Mouse (Mus musculus) liver, embryonic 13.5 days (tissue): Measurements from ENCODE around the gene AI597479. TPM values are rescaled to one million over a fixed set of nuclear protein-coding genes. Genes with fewer than 3 reads are reported as not detected.
"Not testable (repeated sequence)": the region's sequence is repeated elsewhere in the genome, so short reads cannot be mapped to it uniquely, and the experiment has no call there.

Source experiments
- ATAC-seq: fragments of 200-750 bp; cut with Nextera tagmentation; 2 replicates; pipeline ENCODE4 v1.8.0; 2017; ENCODE audit warnings: low read depth, mild to moderate bottlenecking, moderate number of reproducible peaks, moderate library complexity
- DNase-seq: peaks from one replicate; pipeline ENCODE4 v3.0.0; 2022
- H3K27ac ChIP-seq: fragments of 300-500 bp; sonication (generic); 2 replicates; pipeline ENCODE4 v1.5.1; 2015; ENCODE audit warnings: moderate library complexity, mild to moderate bottlenecking, inconsistent platforms
- H3K27me3 ChIP-seq: fragments of 300-500 bp; sonication (generic); 2 replicates; pipeline ENCODE4 v1.6.1; 2015; ENCODE audit warnings: mild to moderate bottlenecking, inconsistent platforms
- H3K36me3 ChIP-seq: fragments of 300-500 bp; sonication (generic); 2 replicates; pipeline ENCODE4 v1.6.1; 2015; ENCODE audit warnings: mild to moderate bottlenecking, inconsistent platforms
- H3K4me1 ChIP-seq: fragments of 300-500 bp; sonication (generic); replicated peaks from 2 replicates; pipeline ENCODE4 v1.6.1; 2015; ENCODE audit warnings: inconsistent platforms
- H3K4me2 ChIP-seq: fragments of 300-500 bp; sonication (generic); 2 replicates; pipeline ENCODE4 v1.6.1; 2015; ENCODE audit warnings: inconsistent platforms, mild to moderate bottlenecking, moderate library complexity
- H3K4me3 ChIP-seq: fragments of 300-500 bp; sonication (generic); replicated peaks from 2 replicates; pipeline ENCODE4 v1.5.1; 2015; ENCODE audit warnings: mild to moderate bottlenecking, inconsistent platforms
- H3K9ac ChIP-seq: fragments of 300-500 bp; sonication (generic); 2 replicates; pipeline ENCODE4 v1.6.1; 2015; ENCODE audit warnings: mild to moderate bottlenecking, inconsistent platforms
- H3K9me3 ChIP-seq: fragments of 300-500 bp; sonication (generic); replicated peaks from 2 replicates; pipeline ENCODE4 v1.6.1; 2016; ENCODE audit warnings: inconsistent platforms
- WGBS: fragments of 180-500 bp; shearing (Covaris S2); methylation state at CpG from one replicate; pipeline ENCODE4 v1.1.7; 2015; ENCODE audit not compliant: insufficient replicate concordance; 5-methylcytosine and 5-hydroxymethylcytosine counted together
- polyA plus RNA-seq: library from polyadenylated mRNA; unstranded; fragments of >200 nt; fragmentation: Nextera tagmentation; extraction: Ambion mirVana; gene quantifications from 2 replicates; pipeline ENCODE4 v1.2.1, GENCODE M21; 2015

The AI597479 gene
- polyA plus RNA-seq, 1 experiment from 2014 or later, result 9.4 TPM

DNA sequence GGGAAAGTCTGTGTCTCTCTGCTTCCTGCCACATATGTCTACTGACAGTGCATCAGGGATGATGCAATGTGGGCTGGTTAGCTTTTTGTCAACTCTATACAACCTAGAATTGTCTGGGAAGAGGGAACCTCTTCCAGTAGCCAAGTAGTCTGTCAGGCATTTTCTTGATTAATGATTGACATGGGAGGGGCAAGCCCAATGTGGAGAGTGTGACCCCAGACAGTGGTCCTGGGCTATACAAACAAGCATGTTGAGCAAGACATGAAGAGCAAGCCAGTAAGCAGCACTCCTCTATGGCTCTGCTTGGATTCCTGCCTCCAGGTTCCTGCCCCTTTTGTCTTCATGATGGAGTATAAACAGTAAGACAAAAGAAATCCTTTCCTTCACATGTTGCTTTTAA is 28.7 kb downstream of the AI597479 start:
- Histone ChIP-seq H3K27ac (no peak overlapping the region), H3K4me1 (no peaks in the 10 kb centered on the region), H3K4me3 (no peak overlapping the region), H3K4me2 (no peak overlapping the region), H3K27me3 (no peaks in the 10 kb centered on the region), H3K9me3 (no peaks in the 10 kb centered on the region), H3K9ac (no peak overlapping the region), H3K36me3 (no peaks in the 10 kb centered on the region)
- no peak for ATAC-seq
- no peak for DNase-seq

DNA sequence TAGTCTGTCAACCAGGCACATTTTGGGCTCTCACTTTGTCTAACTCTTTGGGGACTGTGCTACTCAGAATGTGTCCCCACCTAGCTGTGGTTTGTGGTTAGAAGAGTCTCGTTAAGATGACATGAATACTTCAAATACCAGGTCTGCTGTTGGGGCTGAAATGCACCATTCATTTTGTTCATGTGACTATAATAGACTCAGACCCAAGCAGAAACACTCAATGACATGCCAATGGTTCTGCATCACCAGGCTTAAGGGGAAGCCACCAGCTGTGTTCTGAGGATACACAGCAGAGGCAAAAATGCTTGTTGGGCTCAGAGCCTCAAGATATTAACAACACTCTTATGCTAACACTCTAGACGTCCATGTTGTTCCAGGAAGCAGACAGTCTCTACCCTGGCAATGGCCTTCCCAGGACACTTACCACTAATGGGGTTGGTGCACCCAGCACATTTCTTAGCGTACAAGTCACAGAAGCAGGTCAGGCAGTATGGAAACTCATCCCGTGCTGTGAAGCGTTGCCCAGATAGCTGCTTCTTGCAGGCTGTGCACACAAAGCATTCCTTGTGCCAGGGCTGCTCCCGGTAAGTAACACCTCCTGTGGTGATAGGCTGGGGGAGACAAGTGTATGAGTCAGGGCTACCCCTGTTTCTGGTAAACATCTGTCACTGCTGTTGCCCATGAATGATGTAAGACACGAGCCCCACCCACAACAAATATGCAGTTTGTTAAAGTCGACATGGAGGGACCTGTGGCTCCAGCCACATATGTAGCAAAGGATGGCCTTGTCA is 29.5 kb downstream of the AI597479 start:
- Histone ChIP-seq H3K4me1 (no peaks in the 10 kb centered on the region), H3K27me3 (no peaks in the 10 kb centered on the region), H3K27ac (no peak overlapping the region), H3K36me3 (no peaks in the 10 kb centered on the region), H3K4me3 (no peak overlapping the region), H3K9me3 (no peaks in the 10 kb centered on the region), H3K9ac (no peak overlapping the region), H3K4me2 (no peak overlapping the region)
- no peak for ATAC-seq
- no peak for DNase-seq
- WGBS, result 50% methylated on average over 8 of the region's 8 CpGs

DNA sequence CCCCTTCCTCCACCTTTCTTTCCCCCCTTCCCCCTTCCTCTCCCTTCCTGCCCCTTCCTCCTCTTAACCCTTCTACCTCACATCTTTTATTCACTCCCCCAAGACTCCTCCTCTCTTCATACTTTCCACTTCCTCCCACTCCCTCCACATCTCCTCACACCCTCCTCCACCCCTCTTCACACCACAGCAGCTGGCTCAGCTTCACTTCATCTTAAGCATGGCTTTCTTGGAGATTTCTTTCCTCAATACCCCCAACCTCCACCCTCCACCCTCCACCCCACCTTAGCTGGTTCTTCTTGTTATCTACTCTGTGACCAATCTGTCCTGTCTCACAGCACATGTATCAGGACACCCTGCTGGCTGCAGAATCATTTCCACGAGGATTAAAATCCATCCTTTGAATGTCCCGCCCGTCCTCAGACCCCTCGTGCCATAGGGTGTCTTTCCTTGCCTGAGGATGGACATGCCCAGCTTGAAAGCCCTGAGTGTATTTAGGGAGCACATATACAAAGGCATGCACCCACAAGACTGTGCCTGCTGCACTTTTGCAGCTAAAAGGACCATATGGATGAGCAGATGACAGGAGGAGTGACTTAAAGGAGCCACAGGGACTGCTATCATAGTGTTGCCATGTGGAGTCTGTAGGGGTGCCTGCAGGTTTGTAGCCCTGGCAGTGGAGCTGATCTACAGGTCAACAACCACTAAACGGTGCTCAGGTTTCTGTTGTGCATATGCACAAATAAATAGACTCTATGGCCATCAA is 31.9 kb downstream of the AI597479 start:
- Histone ChIP-seq H3K27ac (no peak overlapping the region), H3K9ac (no peak overlapping the region), H3K27me3 (no peaks in the 10 kb centered on the region), H3K36me3 (no peaks in the 10 kb centered on the region), H3K4me1 (no peaks in the 10 kb centered on the region), H3K4me2 (no peak overlapping the region), H3K4me3 (no peak overlapping the region), H3K9me3 (no peaks in the 10 kb centered on the region)
- no peak for ATAC-seq
- no peak for DNase-seq
- WGBS, result 59% methylated on average over 5 of the region's 5 CpGs

DNA sequence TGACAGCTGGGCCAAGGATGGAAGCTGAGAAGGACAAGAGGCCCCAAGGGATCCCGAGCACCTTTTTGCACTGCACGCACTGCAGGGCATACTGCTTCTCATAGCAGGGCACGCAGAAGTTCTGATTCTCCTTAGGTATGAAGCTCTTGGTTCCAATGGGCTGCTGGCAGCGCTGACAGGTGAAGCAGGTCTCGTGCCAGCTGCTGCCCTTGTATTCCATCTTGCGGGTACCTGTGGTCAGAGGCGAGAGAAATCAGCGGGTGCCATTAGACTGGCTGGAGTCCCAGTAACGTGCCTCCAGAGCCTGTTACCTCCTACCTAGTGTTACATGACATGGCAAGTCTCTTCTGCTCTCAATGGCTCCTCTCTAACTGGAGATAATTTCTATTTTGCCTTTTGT is 33.1 kb downstream of the AI597479 start:
- H3K9me3 ChIP-seq, result no peaks in the 10 kb centered on the region
- WGBS, result 79% methylated on average over 9 of the region's 9 CpGs
- no peaks in the 10 kb centered on the region for H3K36me3 ChIP-seq

DNA sequence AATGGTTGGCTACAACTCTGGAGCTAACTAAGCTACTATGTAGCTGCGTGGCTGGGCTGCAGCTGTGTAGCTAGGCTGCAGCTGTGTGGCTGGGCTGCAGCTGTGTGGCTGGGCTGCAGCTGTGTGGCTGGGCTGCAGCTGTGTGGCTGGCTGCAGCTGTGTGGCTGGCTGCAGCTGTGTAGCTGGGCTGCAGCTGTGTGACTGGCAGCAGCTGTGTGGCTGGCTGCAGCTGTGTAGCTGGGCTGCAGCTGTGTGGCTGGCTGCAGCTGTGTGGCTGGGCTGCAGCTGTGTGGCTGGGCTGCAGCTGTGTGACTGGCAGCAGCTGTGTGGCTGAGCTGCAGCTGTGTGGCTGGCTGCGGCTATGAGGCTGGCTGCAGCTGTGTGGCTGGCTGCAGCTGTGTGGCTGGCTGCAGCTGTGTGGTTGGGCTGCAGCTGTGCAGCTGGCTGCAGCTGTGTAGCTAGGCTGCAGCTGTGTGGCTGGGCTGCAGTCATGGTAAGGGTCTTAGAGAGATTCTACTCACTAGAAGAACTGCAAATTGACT is 38.0 kb downstream of the AI597479 start:
- WGBS, result 67% methylated on average over 2 of the region's 2 CpGs
- not testable (repeated sequence) for H3K4me1 ChIP-seq, DNase-seq, H3K27ac ChIP-seq, H3K9me3 ChIP-seq, H3K9ac ChIP-seq, H3K4me2 ChIP-seq, H3K4me3 ChIP-seq, H3K36me3 ChIP-seq, H3K27me3 ChIP-seq, ATAC-seq

More for the DNA sequence above, 33.1 kb downstream of the AI597479 start:
- Histone ChIP-seq H3K27me3 (no peaks in the 10 kb centered on the region), H3K9ac (no peak overlapping the region), H3K4me3 (no peak overlapping the region), H3K4me1 (no peaks in the 10 kb centered on the region), H3K27ac (no peak overlapping the region), H3K4me2 (no peak overlapping the region)
- DNase-seq (no peak), ATAC-seq (no peak)

DNA sequence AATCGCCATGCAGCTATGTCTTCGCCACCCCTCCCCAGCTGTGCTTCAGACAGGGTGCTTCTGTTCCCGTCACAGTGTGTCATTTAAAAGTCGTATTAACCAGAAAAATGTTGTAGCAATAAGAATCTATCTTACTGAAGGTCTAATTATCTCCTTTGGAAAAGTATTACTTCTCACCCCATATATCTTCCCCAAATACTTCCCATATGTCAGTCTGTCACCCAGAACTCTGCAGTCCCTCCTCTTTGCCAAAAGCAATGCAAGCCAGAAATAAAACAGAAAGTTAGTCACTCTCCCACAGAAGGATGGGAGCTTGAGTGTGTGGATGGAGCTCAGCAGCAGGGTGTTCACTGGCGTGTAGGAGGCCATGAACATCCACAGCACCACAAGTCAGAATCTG is 38.8 kb downstream of the AI597479 start:
- no peak overlapping the region for H3K27ac ChIP-seq
- no peak overlapping the region for H3K9ac ChIP-seq
- no peak overlapping the region for H3K4me2 ChIP-seq
- no peaks in the 10 kb centered on the region for H3K36me3 ChIP-seq
- H3K4me1 ChIP-seq, result no peaks in the 10 kb centered on the region
- no peaks in the 10 kb centered on the region for H3K27me3 ChIP-seq
- DNase-seq (no peak), ATAC-seq (no peak)
- 65% methylated on average over 5 of the region's 5 CpGs for WGBS
- no peaks in the 10 kb centered on the region for H3K9me3 ChIP-seq
- no peak overlapping the region for H3K4me3 ChIP-seq

DNA sequence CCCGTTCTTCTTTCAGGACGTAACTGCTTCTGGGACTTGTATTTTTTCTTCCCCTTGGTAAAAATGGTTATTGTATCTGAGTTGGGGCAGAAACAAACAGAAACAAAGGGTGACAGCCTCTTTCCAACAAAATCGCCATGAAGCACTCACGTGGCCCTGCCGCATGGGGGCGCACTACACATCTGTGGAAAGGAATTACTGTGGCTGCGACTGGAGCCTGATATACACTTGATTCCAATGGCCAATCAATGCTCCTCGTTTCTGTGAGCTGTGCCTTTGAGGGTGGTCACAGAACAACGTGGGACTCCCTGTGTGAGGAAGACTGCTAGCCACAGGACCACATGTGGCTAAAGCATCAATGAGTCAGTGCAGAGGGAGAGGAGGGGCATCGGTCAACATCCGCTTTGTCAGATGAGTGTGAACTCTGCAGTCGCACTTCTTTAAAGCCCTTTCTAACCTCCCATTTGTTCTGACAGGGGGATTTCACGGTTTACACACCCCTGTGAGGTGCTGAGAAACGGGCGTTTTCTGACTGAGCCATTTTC is 39.8 kb downstream of the AI597479 start:
- Histone ChIP-seq H3K36me3 (no peaks in the 10 kb centered on the region), H3K27ac (no peak overlapping the region), H3K9ac (no peak overlapping the region), H3K9me3 (no peaks in the 10 kb centered on the region), H3K27me3 (no peaks in the 10 kb centered on the region), H3K4me1 (no peaks in the 10 kb centered on the region), H3K4me2 (no peak overlapping the region), H3K4me3 (no peak overlapping the region)
- 59% methylated on average over 15 of the region's 15 CpGs for WGBS
- DNase-seq (no peak), ATAC-seq (no peak)

DNA sequence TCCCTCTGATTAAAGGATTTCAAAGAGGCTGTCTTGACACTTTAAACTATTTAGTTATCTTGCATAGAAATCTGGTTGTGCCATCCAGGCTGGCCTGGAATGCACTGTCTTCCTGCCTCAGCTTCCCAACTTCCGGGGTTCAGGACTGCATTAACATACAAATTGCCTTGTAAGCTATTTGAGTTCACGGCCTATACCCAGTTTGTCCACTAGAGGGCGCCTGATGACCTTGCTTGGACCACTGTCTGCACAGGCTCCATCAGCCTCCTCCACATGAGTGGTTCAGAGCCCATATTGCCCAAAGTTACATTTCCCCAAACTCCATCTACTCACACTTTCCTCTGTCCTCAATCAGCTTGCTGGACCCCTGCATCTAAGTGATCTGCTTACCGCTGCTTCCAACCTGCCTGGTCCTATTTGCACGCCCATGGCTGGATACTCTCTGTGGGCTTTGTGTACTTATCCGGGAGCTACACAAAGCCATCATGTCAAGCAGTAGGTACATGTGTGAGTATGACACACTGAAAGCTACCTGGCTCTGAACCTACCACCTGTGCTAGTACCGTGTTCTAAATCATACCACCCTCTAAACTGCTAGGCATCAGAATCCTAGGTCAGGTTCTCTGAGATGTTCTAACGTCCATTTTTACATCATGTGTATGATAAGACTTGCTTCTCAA is 41.2 kb downstream of the AI597479 start:
- 45% methylated on average over 8 of the region's 8 CpGs for WGBS
- Histone ChIP-seq H3K9me3 (no peaks in the 10 kb centered on the region), H3K4me1 (no peaks in the 10 kb centered on the region), H3K36me3 (no peaks in the 10 kb centered on the region), H3K9ac (no peak overlapping the region), H3K27ac (no peak overlapping the region), H3K4me3 (no peak overlapping the region), H3K4me2 (no peak overlapping the region), H3K27me3 (no peaks in the 10 kb centered on the region)
- ATAC-seq, result peak; percentile 48; the same call in 1 of the 2 replicates
- DNase-seq, result peak; percentile 59

DNA sequence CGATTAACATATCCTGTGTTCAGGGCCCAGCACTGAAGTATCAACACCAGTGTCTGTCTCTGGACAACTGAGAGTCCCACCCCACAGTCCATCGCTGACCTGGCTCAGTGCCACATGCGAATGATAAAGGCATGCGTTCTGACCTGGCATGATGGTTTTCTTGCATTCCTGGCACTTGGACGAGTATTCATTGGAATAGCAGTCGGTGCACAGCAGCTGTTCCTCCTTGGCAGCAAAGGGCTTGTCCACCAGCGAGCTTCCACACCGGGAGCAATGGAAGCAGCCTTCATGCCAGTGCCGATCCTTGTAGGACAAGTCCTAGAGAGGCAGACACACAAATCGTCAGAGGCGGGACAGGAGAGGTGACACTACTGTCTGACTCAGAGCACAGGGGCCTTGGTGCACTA is 43.0 kb downstream of the AI597479 start:
- H3K4me2 ChIP-seq, result no peak overlapping the region
- WGBS, result 70% methylated on average over 11 of the region's 11 CpGs
- ATAC-seq (no peak), DNase-seq (no peak)
- no peaks in the 10 kb centered on the region for H3K4me1 ChIP-seq
- H3K36me3 ChIP-seq, result no peaks in the 10 kb centered on the region
- no peak overlapping the region for H3K27ac ChIP-seq
- no peak overlapping the region for H3K4me3 ChIP-seq
- H3K27me3 ChIP-seq, result no peaks in the 10 kb centered on the region
- H3K9me3 ChIP-seq, result no peaks in the 10 kb centered on the region
- no peak overlapping the region for H3K9ac ChIP-seq

DNA sequence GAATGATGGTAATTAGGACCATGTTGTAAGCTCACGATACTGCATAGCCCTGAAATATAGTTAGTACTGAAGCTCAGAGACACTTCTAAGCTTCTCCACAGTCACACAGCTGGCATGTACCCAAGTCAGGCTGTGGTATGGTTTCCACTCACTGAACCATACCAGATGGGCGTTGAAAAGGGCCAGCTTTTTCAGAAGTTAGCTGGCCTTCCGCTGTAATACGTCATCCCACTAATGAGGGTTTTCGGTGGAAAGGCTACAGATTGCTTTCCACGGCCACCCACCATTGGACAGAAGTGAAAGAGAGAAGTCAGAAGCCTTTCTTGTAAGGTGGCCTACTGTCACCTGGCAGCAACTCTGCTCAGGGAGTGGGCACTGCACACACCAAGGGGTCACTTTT is 44.3 kb downstream of the AI597479 start:
- no peak overlapping the region for H3K9ac ChIP-seq
- DNase-seq (no peak), ATAC-seq (no peak)
- 68% methylated on average over 6 of the region's 6 CpGs for WGBS
- H3K27me3 ChIP-seq, result no peaks in the 10 kb centered on the region
- H3K27ac ChIP-seq, result no peak overlapping the region
- H3K9me3 ChIP-seq, result no peaks in the 10 kb centered on the region
- H3K36me3 ChIP-seq, result no peaks in the 10 kb centered on the region
- no peak overlapping the region for H3K4me3 ChIP-seq
- no peaks in the 10 kb centered on the region for H3K4me1 ChIP-seq
- H3K4me2 ChIP-seq, result no peak overlapping the region

DNA sequence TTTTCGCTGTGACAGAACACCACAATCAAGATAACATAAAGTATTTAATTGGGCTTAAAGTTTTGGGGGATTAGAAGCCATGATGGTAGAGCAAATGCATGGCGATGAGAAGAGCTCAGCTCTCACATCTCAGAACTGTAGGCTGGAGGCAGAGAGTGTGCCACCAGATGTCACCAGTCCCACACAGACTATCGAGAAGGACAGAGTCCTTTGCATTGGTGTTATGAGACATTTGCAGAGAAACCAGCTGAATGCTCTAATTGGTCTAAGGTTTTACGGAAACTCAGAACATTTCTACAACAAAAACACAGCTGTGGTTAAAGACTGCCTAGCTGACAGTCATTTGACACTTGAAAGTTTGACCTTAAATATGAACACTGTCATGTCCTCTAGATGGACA is 44.8 kb downstream of the AI597479 start:
- Histone ChIP-seq H3K27ac (no peak overlapping the region), H3K4me2 (no peak overlapping the region), H3K4me1 (no peaks in the 10 kb centered on the region), H3K4me3 (no peak overlapping the region), H3K9me3 (no peaks in the 10 kb centered on the region), H3K9ac (no peak overlapping the region), H3K27me3 (no peaks in the 10 kb centered on the region), H3K36me3 (no peaks in the 10 kb centered on the region)
- ATAC-seq, result no peak
- no peak for DNase-seq
- 71% methylated on average over 4 of the region's 4 CpGs for WGBS
